Mouse (Mus musculus): ENCODE measurements at regions not wholly inside any gene's neighbourhood (a gene's known extent, or its start where the extent isn't known, plus 50 kb on each side); places are given as distances from the start of the nearest gene placed in this dataset.

- DNase-seq: no peak
These were observed 99.0 kb upstream of the Sdk2 start for GRCm38 (mm10) chr11:114165656-114166362.

- DNase-seq: no peak
These were observed 85.9 kb upstream of the Sdk2 start for GRCm38 (mm10) chr11:114152716-114153115.

- DNase-seq: no peak
These were observed 79.5 kb upstream of the Sdk2 start for GRCm38 (mm10) chr11:114146334-114146733.

GRCm38 (mm10) chr11:114129270-114129669 is 62.4 kb upstream of the Sdk2 start:
- no peak for DNase-seq

- DNase-seq: no peak
These were observed 62.0 kb upstream of the Sdk2 start for GRCm38 (mm10) chr11:114128841-114129240.

- DNase-seq: no peak
These were observed 60.6 kb upstream of the Sdk2 start for GRCm38 (mm10) chr11:114127426-114127825.

- no peak for DNase-seq
These were observed 55.3 kb upstream of the Sdk2 start for GRCm38 (mm10) chr11:114122175-114122574.

- no peak for DNase-seq
These were observed 52.3 kb upstream of the Sdk2 start for GRCm38 (mm10) chr11:114119135-114119534.
